Mouse (Mus musculus): Measurements from ENCODE around the gene Ppp1r16b. TPM values are rescaled to one million over a fixed set of nuclear protein-coding genes. Genes with fewer than 3 reads are reported as not detected.

The Ppp1r16b gene
- polyA plus RNA-seq, 1 experiment from 2014 or later, result 28.1 TPM

- H3K9me3 ChIP-seq (ENCODE audit: control insufficient read depth, low read length), result no peaks in the 10 kb centered on the region
- no peak overlapping the region for H3K9ac ChIP-seq (replicated peaks; ENCODE audit: low read depth, low read length)
- 56% methylated on average over 8 of the region's 8 CpGs for WGBS
- H3K27me3 ChIP-seq (ENCODE audit: control insufficient read depth, insufficient read depth, low read length), result no peaks in the 10 kb centered on the region
- H3K4me3 ChIP-seq (ENCODE audit: low read depth, low read length), result no peak overlapping the region
- ATAC-seq (ENCODE audit: low read depth), result no peak
- H3K4me2 ChIP-seq (ENCODE audit: low read depth, low read length), result no peak overlapping the region
- 0 out of 2 replicates have a peak, but pooled peaks cover 3% of the 10 kb centered on the region for H3K4me1 ChIP-seq (ENCODE audit: control insufficient read depth, insufficient read depth, low read length)
- no peaks in the 10 kb centered on the region for H3K36me3 ChIP-seq (ENCODE audit: control insufficient read depth, insufficient read depth, low read length)
- H3K27ac ChIP-seq (ENCODE audit: low read depth, low read length), result no peak overlapping the region
These were observed 24.9 kb downstream of the Ppp1r16b start for GRCm38 (mm10) chr2:158690116-158690515.

GRCm38 (mm10) chr2:158692191-158692590 lies 27.0 kb downstream of the Ppp1r16b start:
- 86% methylated on average over 6 of the region's 6 CpGs for WGBS
- 0 out of 2 replicates have a peak, but pooled peaks cover 3% of the 10 kb centered on the region for H3K4me1 ChIP-seq (ENCODE audit: control insufficient read depth, insufficient read depth, low read length)
- H3K27ac ChIP-seq (ENCODE audit: low read depth, low read length), result no peak overlapping the region
- H3K36me3 ChIP-seq (ENCODE audit: control insufficient read depth, insufficient read depth, low read length), result no peaks in the 10 kb centered on the region
- H3K4me3 ChIP-seq (ENCODE audit: low read depth, low read length), result no peak overlapping the region
- ATAC-seq (ENCODE audit: low read depth), result no peak
- H3K9ac ChIP-seq (replicated peaks; ENCODE audit: low read depth, low read length), result no peak overlapping the region
- no peaks in the 10 kb centered on the region for H3K9me3 ChIP-seq (ENCODE audit: control insufficient read depth, low read length)
- H3K27me3 ChIP-seq (ENCODE audit: control insufficient read depth, insufficient read depth, low read length), result no peaks in the 10 kb centered on the region
- no peak overlapping the region for H3K4me2 ChIP-seq (ENCODE audit: low read depth, low read length)

- Histone ChIP-seq H3K27me3 (ENCODE audit: control insufficient read depth, insufficient read depth, low read length) (no peaks in the 10 kb centered on the region), H3K27ac (ENCODE audit: low read depth, low read length) (no peak overlapping the region), H3K9me3 (ENCODE audit: control insufficient read depth, low read length) (no peaks in the 10 kb centered on the region), H3K4me2 (ENCODE audit: low read depth, low read length) (no peak overlapping the region), H3K4me1 (ENCODE audit: control insufficient read depth, insufficient read depth, low read length) (no peaks in the 10 kb centered on the region), H3K36me3 (ENCODE audit: control insufficient read depth, insufficient read depth, low read length) (no peaks in the 10 kb centered on the region), H3K9ac (replicated peaks; ENCODE audit: low read depth, low read length) (no peak overlapping the region), H3K4me3 (ENCODE audit: low read depth, low read length) (no peak overlapping the region)
- ATAC-seq (ENCODE audit: low read depth), result no peak
- 87% methylated on average over 27 of the region's 27 CpGs for WGBS
These were observed 30.6 kb downstream of the Ppp1r16b start for GRCm38 (mm10) chr2:158695811-158696210.

- no peak for ATAC-seq (ENCODE audit: low read depth)
- WGBS, result 93% methylated on average over 6 of the region's 6 CpGs
- no peaks in the 10 kb centered on the region for H3K4me1 ChIP-seq (ENCODE audit: control insufficient read depth, insufficient read depth, low read length)
These were observed 31.3 kb downstream of the Ppp1r16b start for GRCm38 (mm10) chr2:158696451-158696850.

GRCm38 (mm10) chr2:158699908-158700307 lies 34.7 kb downstream of the Ppp1r16b start:
- Histone ChIP-seq H3K27me3 (ENCODE audit: control insufficient read depth, insufficient read depth, low read length) (no peaks in the 10 kb centered on the region), H3K4me3 (ENCODE audit: low read depth, low read length) (no peak overlapping the region), H3K4me1 (ENCODE audit: control insufficient read depth, insufficient read depth, low read length) (no peaks in the 10 kb centered on the region), H3K36me3 (ENCODE audit: control insufficient read depth, insufficient read depth, low read length) (no peaks in the 10 kb centered on the region), H3K4me2 (ENCODE audit: low read depth, low read length) (no peak overlapping the region), H3K27ac (ENCODE audit: low read depth, low read length) (no peak overlapping the region), H3K9ac (replicated peaks; ENCODE audit: low read depth, low read length) (no peak overlapping the region), H3K9me3 (ENCODE audit: control insufficient read depth, low read length) (no peaks in the 10 kb centered on the region)
- WGBS, result 82% methylated on average over 6 of the region's 6 CpGs
- ATAC-seq (ENCODE audit: low read depth), result no peak

More at GRCm38 (mm10) chr2:158696451-158696850, 31.3 kb downstream of the Ppp1r16b start:
- no peaks in the 10 kb centered on the region for H3K27me3 ChIP-seq (ENCODE audit: control insufficient read depth, insufficient read depth, low read length)
- no peaks in the 10 kb centered on the region for H3K9me3 ChIP-seq (ENCODE audit: control insufficient read depth, low read length)
- no peak overlapping the region for H3K4me2 ChIP-seq (ENCODE audit: low read depth, low read length)
- H3K27ac ChIP-seq (ENCODE audit: low read depth, low read length), result no peak overlapping the region
- no peak overlapping the region for H3K9ac ChIP-seq (replicated peaks; ENCODE audit: low read depth, low read length)
- H3K4me3 ChIP-seq (ENCODE audit: low read depth, low read length), result no peak overlapping the region
- no peaks in the 10 kb centered on the region for H3K36me3 ChIP-seq (ENCODE audit: control insufficient read depth, insufficient read depth, low read length)

GRCm38 (mm10) chr2:158700535-158701256 lies 35.5 kb downstream of the Ppp1r16b start:
- no peaks in the 10 kb centered on the region for H3K4me1 ChIP-seq (ENCODE audit: control insufficient read depth, insufficient read depth, low read length)
- no peaks in the 10 kb centered on the region for H3K9me3 ChIP-seq (ENCODE audit: control insufficient read depth, low read length)
- WGBS, result 86% methylated on average over 17 of the region's 17 CpGs
- no peak for ATAC-seq (ENCODE audit: low read depth)
- H3K36me3 ChIP-seq (ENCODE audit: control insufficient read depth, insufficient read depth, low read length), result no peaks in the 10 kb centered on the region
- H3K27me3 ChIP-seq (ENCODE audit: control insufficient read depth, insufficient read depth, low read length), result no peaks in the 10 kb centered on the region
- H3K27ac ChIP-seq (ENCODE audit: low read depth, low read length), result no peak overlapping the region
- no peak overlapping the region for H3K4me2 ChIP-seq (ENCODE audit: low read depth, low read length)
- no peak overlapping the region for H3K4me3 ChIP-seq (ENCODE audit: low read depth, low read length)
- H3K9ac ChIP-seq (replicated peaks; ENCODE audit: low read depth, low read length), result no peak overlapping the region

GRCm38 (mm10) chr2:158701505-158701904 lies 36.3 kb downstream of the Ppp1r16b start:
- Histone ChIP-seq H3K27ac (ENCODE audit: low read depth, low read length) (no peak overlapping the region), H3K9me3 (ENCODE audit: control insufficient read depth, low read length) (no peaks in the 10 kb centered on the region), H3K4me1 (ENCODE audit: control insufficient read depth, insufficient read depth, low read length) (no peaks in the 10 kb centered on the region), H3K9ac (replicated peaks; ENCODE audit: low read depth, low read length) (no peak overlapping the region), H3K27me3 (ENCODE audit: control insufficient read depth, insufficient read depth, low read length) (no peaks in the 10 kb centered on the region), H3K4me2 (ENCODE audit: low read depth, low read length) (no peak overlapping the region), H3K36me3 (ENCODE audit: control insufficient read depth, insufficient read depth, low read length) (no peaks in the 10 kb centered on the region), H3K4me3 (ENCODE audit: low read depth, low read length) (no peak overlapping the region)
- ATAC-seq (ENCODE audit: low read depth), result no peak
- 96% methylated on average over 9 of the region's 9 CpGs for WGBS

- H3K9me3 ChIP-seq (ENCODE audit: control insufficient read depth, low read length), result no peaks in the 10 kb centered on the region
- no peaks in the 10 kb centered on the region for H3K4me1 ChIP-seq (ENCODE audit: control insufficient read depth, insufficient read depth, low read length)
- no peak for ATAC-seq (ENCODE audit: low read depth)
- no peaks in the 10 kb centered on the region for H3K36me3 ChIP-seq (ENCODE audit: control insufficient read depth, insufficient read depth, low read length)
- 92% methylated on average over 5 of the region's 5 CpGs for WGBS
- no peak overlapping the region for H3K9ac ChIP-seq (replicated peaks; ENCODE audit: low read depth, low read length)
- H3K4me2 ChIP-seq (ENCODE audit: low read depth, low read length), result no peak overlapping the region
- no peaks in the 10 kb centered on the region for H3K27me3 ChIP-seq (ENCODE audit: control insufficient read depth, insufficient read depth, low read length)
- no peak overlapping the region for H3K27ac ChIP-seq (ENCODE audit: low read depth, low read length)
- H3K4me3 ChIP-seq (ENCODE audit: low read depth, low read length), result no peak overlapping the region
These were observed 37.0 kb downstream of the Ppp1r16b start for GRCm38 (mm10) chr2:158702176-158702575.

- ATAC-seq (ENCODE audit: low read depth), result no peak
- no peak overlapping the region for H3K4me3 ChIP-seq (ENCODE audit: low read depth, low read length)
- 72% methylated on average over 3 of the region's 3 CpGs for WGBS
These were observed 39.5 kb downstream of the Ppp1r16b start for GRCm38 (mm10) chr2:158704720-158705119.

More at GRCm38 (mm10) chr2:158704720-158705119, 39.5 kb downstream of the Ppp1r16b start:
- Histone ChIP-seq H3K27ac (ENCODE audit: low read depth, low read length) (no peak overlapping the region), H3K4me1 (ENCODE audit: control insufficient read depth, insufficient read depth, low read length) (no peaks in the 10 kb centered on the region), H3K36me3 (ENCODE audit: control insufficient read depth, insufficient read depth, low read length) (no peaks in the 10 kb centered on the region), H3K4me2 (ENCODE audit: low read depth, low read length) (no peak overlapping the region), H3K9ac (replicated peaks; ENCODE audit: low read depth, low read length) (no peak overlapping the region), H3K27me3 (ENCODE audit: control insufficient read depth, insufficient read depth, low read length) (no peaks in the 10 kb centered on the region), H3K9me3 (ENCODE audit: control insufficient read depth, low read length) (no peaks in the 10 kb centered on the region)

Data from neural tube, embryonic 14.5 days (tissue).